Mouse (Mus musculus): ENCODE measurements around the gene Gng3. TPM values are rescaled to one million over a fixed set of nuclear protein-coding genes. Genes with fewer than 3 reads are reported as not detected.
A peak's percentile ranks its signal among the peaks of the same experiment; 100 is the strongest.
"Not testable (repeated sequence)": the region's sequence is repeated elsewhere in the genome, so short reads cannot be mapped to it uniquely, and the experiment has no call there.

The Gng3 gene
- total RNA-seq, 2 experiments from 2014 or later: 5.2 to 5.4 TPM

DNA sequence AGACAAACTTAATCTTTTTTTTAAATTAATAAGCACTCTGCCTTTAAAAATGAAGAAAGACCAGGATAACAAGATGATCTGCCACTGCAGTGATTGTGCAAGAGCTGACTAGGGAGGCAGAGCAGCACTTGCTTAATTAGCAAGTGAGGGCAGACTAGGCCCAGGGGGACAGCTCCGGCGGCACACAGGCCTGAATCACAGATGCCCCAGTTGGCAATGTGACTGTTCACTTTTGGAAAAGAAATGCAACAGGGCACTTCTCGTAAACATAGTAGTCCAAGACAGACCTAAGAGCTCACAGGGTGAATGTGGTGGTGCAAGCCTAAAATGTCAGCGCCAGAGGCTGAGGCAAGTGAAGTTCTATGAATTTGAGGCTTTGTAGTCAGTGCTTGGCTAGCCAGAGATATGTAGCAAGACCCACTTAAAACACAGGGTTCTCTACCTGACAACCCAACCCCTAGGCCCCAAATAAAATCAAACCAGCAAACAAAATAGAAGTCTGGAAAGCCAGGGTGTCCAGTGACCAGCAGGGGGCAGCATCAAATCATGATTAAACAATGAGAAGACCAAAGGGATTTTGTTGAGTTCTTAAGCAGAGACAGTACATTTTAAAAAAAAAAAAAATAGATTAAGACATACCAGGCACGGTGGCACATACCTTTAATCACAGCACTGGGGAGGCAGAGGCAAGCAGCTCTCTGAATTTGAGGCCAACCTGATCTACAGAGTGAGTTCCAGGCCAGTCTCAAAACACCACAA, 5.6 kb upstream of the Gng3 start:
- peak; percentile 78 to 89 for DNase-seq

DNA sequence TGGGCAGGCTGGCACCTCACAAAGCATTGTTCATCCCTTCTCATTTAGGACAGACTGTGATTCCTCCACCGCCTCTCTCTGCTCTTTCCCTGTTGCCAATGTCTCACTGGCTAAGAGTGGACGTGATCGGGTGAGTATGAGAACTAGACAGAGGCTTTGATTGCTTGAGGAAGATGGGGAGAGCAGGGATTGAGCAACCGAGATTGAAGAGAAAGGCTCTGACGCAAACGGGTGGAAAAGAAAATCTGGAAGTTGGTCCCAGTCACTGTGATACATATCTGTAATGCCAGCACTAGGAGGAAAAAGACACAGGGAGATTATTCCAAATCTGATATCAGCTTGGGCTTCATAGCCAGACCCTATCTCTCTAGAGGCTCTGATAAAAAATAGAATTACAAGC, 4.0 kb upstream of the Gng3 start:
- peak in 1 of 2 experiments; percentile 30 for DNase-seq

DNA sequence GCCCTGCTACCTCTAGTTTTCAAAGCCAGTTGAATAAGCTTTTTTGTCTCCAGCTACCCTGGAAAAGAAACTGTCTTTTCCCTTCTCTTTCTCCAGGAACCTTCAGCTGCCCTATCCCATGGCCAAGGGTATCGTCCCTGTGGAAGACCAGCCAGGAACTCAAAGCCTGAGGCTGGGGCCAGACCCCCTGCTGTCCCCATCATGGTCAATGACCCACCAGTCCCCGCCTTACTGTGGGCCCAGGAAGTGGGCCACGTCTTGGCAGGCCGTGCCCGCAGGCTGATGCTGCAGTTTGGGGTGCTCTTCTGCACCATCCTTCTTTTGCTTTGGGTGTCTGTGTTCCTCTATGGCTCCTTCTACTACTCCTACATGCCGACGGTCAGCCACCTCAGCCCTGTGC, 2.0 kb upstream of the Gng3 start:
- DNase-seq: no peak

GRCm38 (mm10) chr19:8839908-8840791, 1.2 kb upstream of the Gng3 start:
- DNase-seq: peak; percentile 87 to 89

GRCm38 (mm10) chr19:8838041-8838730, 808 bp downstream of the Gng3 start:
- DNase-seq: peak in 1 of 2 experiments; percentile 57

DNA sequence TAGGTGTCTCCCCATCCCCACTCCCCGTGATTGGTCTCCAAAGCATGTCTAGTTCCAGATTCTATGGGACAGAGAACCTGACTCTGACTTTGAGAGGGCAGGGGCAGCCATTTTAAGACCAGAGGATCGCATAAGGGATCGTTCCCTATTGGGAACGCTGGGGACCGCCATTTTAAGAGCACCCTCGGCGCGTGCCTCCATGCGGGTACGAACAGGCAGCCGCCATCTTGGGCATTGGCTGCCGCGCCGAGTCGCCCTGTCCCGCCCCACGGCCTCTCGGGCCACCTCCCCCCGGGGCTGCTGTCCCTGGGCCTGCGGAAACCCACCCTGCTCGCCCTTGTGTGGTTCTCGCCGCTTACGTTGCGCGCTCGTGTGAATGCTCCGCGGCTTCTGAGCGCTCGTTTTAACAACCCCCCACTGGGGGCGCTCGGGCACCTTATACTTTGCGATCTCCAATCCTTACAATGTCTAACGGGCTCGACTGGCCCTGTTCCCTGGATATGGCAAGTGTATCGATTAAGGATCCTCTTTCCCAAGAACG, 1.7 kb downstream of the Gng3 start, which contains the start of gene Bscl2:
Gene Bscl2, plus strand, starts transcription at position 217 of the 541 bp plus-strand sequence.
- DNase-seq: peak; percentile 81 to 86

- not testable (repeated sequence) for DNase-seq
Measured at GRCm38 (mm10) chr19:8836327-8836726, 2.7 kb downstream of the Gng3 start.

DNA sequence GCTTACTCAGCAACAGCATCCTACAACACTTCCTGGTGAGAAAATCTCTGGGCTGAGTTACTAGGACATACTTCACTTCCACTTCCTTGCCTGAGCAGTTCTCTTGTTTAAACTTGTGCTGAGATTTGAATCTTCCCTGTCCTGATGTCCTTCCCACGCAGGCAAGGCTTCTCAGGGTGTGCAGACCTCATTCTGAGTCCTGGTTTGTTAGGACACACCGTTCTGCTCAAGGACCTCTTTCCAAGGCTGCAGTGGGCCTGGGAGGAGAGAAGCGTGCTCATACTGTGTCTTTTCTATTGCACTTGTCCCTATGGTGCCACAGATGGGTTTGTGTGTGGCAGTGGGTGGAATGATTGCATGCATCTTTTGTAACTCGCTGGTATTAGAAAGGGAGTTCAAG, 6.0 kb downstream of the Gng3 start:
- DNase-seq: peak in 1 of 2 experiments; percentile 40

DNA sequence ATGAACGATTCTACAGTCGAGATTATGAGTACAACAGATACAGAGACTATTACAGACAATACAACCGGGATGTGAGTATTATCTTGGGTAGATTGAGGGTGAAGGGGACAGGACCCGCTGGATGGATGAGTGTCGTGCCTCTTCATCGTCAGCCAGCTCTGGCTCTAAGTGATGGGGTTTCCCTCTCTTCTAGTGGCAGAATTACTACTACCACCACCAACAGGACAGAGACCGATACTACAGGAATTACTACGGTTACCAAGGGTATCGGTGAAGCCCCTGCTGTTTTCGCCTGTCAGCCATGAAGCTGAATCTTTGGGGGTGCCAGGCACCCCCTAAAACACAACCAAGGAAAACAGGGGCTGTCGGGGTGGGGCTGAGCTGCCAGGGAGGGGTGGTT, 7.7 kb downstream of the Gng3 start:
- DNase-seq: no peak

GRCm38 (mm10) chr19:8830664-8831063, 8.3 kb downstream of the Gng3 start:
- no peak for DNase-seq

DNA sequence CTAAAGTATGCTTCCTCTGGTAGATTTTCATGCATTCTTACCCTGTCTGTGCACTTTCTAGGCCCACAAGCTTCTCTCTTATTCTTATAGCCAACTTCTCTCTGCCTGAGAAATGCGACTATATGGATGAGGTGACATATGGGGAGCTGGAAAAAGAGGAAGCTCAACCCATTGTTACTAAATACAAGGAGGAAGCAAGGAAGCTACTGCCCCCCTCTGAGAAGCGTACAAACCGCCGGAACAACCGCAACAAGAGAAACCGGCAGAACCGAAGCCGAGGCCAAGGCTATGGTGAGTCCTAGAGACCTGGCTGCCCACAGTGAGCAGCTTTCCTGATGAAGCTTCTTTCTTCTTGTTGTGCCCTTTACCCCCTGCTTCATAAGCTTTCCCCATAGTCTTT, 9.3 kb downstream of the Gng3 start, which contains the start of gene AC129217.1:
Gene AC129217.1, plus strand, starts transcription at position 114 of the 400 bp plus-strand sequence.
- DNase-seq: no peak

DNA sequence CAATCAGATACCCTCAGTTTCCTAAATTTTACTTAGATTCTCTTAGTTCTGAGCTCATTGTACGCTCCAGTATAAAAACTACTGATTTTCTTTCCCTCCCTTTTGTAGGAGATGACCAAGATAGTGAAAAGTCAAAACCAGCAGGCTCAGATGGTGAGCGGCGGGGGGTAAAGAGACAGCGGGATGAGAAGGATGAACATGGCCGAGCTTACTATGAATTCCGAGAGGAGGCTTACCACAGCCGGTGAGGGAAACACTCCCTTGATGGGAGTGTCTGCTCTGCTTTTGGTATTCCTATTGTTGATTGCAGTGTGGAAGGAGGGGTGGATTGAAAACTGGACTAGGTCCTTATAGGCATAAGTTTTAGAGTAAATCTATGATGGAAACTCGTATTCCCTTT, 16.3 kb downstream of the Gng3 start:
- no peak for DNase-seq

DNA sequence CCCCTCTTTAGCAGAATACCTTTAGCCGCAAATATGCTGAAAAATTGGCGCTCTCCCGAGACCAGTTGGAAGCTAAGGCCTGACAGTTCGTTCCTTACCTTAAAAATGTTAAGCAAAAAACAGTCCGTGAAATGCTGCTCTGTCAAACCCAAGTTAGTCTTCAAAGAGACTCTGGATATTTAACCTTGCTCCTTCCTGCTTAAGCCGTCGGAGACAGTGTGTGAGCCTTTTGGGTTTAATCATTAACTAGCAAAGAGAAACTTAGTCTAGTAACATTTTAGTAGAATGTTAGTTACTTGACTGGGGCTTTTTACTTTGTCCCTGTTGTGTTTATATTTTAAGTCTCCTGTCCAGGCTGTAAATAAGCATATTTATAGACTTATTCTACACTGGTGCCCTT, 17.8 kb downstream of the Gng3 start:
- DNase-seq: no peak

- no peak for DNase-seq
Measured at GRCm38 (mm10) chr19:8820424-8820956, 18.5 kb downstream of the Gng3 start.

DNA sequence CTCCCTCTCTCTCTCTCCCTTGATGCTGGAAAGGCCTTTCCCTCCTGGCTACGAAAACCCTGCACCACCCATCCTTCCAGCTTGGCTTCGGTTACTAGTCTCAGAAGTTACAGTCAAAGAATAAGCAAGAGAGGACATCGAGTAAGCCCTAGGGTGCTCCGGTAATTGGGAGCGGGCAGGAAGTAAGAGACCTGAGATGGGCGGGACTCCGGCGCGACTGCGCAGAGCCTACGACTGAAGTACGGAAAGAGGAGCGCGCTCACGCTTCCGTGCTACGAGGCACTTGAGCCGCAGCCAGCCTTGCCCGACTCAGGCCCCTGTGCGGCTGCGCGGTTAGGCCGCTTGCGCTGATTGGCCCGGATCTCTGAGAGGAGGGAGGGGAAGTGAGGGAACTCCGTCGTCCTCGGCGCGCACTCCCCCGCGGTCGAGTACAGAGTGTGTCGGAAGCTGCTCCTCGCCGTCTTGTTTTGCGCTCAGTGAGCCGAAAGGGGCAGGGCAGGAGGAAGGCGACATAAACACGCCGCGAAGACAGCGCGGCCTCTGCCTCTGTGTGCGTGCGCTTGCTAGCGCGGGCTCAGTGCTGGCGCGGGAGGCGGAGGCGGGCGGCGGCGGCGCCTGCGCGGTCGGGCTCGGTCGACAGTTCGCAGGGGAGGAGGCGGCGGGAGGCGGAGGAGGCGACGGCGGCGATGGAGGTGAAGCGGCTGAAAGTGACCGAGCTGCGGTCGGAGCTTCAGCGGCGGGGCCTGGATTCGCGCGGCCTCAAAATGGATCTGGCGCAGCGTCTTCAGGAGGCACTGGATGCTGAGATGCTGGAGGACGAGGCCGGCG, 19.2 kb downstream of the Gng3 start, which contains the start of gene Hnrnpul2:
Gene Hnrnpul2, plus strand, starts transcription at position 415 of the 828 bp plus-strand sequence.
- peak; percentile 99 for DNase-seq

DNA sequence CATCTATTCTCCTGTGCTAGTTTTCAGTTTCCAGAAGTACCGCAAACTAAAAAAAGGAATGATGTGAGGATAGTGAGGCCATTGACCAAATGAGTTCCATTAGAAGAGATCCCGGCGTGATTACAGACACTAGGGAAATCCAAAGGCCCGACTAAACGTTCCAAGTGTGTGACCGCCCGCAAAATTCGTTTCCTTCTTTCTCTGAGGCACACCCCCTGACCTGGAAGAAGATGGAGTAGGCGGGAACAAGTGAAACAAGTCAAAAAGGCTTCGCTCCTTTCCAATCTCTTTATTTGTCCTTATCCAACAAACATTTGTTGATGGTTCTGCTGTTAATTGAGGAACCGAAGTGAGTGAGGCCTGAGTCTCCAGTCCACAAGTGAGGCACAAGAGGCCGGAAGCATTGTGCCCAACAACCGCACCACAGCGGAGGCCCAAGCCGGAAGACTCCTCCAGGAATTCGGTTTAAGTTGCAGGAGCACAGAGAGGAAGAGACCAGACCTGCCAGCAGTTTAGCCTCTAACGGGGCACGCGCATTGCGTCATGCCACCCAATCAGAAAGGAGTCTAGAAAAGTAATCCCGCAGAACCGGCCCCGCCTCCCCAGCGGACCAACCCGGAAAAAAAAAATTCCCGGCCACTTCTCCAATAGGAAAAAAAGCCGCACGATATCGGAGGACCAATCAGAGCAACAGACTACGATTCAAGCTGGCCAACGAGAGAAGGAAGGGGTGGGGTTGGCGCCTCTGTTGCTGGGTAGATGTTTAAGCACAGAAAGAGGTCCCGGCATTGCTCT, 20.0 kb downstream of the Gng3 start, which contains the start of gene Ttc9c:
Gene Ttc9c, minus strand, starts transcription at position 533 of the 795 bp plus-strand sequence.
- DNase-seq: peak; percentile 96 to 97

- no peak for DNase-seq
Measured at GRCm38 (mm10) chr19:8818301-8818798, 20.6 kb downstream of the Gng3 start.

- no peak for DNase-seq
Measured at GRCm38 (mm10) chr19:8817001-8817400, 22.0 kb downstream of the Gng3 start.

GRCm38 (mm10) chr19:8815812-8816211, 23.2 kb downstream of the Gng3 start:
- peak in 1 of 2 experiments; percentile 35 for DNase-seq

- no peak for DNase-seq
Measured at GRCm38 (mm10) chr19:8806810-8807209, 32.2 kb downstream of the Gng3 start.
